Mouse (Mus musculus): ENCODE results near the gene Mfsd6. TPM values are rescaled to one million over a fixed set of nuclear protein-coding genes. Genes with fewer than 3 reads are reported as not detected.

Mfsd6 gene
- total RNA-seq, 1 experiment from 2014 or later: 22.0 TPM

DNA sequence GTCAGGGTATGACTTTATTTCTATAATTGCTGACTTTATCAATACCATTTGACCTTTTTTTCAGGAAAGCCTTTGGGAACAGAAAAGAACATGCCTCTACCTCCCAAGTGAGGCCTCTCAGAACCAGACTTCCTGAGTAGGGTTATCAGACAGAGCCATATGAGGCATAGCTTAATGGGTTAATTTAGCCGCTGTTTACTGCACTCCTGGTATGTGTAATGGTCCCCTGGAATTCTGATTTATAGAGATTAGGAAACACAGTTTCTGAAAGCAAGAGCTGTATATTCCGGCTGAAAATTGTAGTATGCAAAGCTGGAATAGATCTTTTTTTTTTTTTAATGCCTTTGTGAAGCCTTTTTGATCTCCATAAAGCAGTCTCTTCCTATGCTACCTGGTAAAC lies 67.0 kb downstream of the Mfsd6 start:
- no peak for ATAC-seq (replicated peaks in 1 of 2; ENCODE audit: insufficient read depth in 1 of 2, low FRiP score in 2 of 2, low TSS enrichment in 1 of 2, low read depth in 1 of 2, poor library complexity in 2 of 2, severe bottlenecking in 2 of 2)

DNA sequence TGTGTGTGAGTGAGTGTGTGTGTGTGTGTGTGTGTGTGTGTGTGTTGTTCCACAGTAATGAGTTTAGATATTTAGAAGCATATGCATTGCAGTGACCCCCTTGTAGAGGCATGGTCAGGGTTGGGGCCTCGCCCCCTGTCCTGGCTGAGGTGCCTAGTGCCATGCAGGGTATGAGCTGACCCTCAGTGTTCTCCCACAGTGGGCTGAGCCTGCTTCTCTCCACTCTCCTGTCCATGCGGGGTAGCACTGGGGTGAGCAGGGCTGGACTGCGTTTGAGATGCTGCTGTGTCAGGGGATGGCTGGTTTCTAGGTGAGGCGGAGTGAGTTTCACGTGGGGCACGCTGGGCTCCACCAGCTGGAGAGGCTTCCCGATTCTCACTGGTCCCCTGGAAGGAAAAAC lies 69.1 kb downstream of the Mfsd6 start:
- ATAC-seq (replicated peaks in 1 of 2; ENCODE audit: insufficient read depth in 1 of 2, low FRiP score in 2 of 2, low TSS enrichment in 1 of 2, low read depth in 1 of 2, poor library complexity in 2 of 2, severe bottlenecking in 2 of 2): no peak

DNA sequence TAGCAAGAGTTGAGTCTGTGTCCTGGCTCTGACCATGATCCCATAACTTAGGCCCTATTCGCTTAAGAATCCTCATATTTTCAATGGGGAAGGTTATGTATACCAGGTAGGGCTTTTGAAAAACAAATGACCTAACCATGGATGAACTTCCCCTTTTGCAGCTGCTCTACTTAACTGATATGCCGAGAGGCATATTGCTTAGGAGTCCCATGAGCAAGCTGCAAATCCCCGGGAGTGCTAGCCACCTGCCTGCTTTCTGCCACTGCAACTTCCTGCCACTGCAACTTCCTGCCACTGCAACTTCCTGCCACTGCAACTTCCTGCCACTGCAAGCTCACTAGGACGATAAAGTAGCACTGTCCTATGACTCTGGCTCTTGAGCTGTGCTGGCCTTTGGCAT lies 72.1 kb downstream of the Mfsd6 start:
- peak; percentile 87 to 88 for ATAC-seq (replicated peaks in 1 of 2; ENCODE audit: insufficient read depth in 1 of 2, low FRiP score in 2 of 2, low TSS enrichment in 1 of 2, low read depth in 1 of 2, poor library complexity in 2 of 2, severe bottlenecking in 2 of 2)

DNA sequence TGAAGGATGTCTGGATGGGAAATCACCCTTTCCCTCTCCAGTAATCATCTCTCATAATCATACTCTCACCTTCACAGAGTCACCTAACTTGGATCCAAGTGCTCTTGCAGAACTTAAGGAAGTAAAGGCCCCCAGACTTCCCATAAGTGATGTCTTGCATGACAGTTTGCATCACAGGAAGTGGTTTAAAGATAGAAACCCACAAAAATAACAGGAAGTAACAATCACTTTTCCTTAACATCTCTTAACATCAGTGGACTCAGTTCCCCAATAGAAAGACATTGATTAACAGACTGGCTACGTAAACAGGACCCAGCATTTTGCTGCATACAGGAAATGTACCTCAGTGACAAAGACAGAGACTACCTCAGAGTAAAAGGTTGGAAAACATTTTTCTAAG lies 73.9 kb downstream of the Mfsd6 start:
- peak; percentile 42 to 77; a peak in 2 of 4 replicates for ATAC-seq (replicated peaks in 1 of 2; ENCODE audit: insufficient read depth in 1 of 2, low FRiP score in 2 of 2, low TSS enrichment in 1 of 2, low read depth in 1 of 2, poor library complexity in 2 of 2, severe bottlenecking in 2 of 2)

DNA sequence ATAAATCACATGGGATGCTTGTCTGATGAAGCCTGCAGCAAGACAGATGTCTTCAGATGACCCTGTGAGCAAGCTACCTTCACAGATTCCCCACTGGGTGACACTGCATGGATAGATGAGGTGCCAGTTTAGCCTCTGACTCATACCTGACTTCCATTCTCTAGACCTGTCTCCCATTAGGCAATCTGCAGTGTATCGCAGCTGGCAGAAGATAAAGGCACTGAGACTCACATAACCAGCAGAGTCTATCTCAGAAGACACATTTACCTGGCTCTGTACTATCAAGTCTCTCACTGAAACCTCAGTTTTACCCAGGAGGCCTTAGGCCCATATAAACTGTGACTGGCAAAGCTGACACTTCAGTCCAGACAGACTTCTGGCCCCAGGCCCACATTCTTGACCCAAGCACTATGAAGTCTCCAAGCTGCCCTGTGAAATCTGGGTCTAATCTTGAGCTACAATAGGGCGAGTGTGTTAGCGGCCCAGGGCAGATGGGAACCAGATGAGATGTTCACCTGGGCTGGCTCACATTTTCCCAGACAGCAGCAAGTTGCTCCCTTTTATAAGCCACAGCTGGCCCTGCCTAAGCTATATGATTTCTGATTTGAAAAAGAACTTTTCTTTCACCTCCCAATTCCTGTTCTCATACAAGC lies 74.5 kb downstream of the Mfsd6 start:
- ATAC-seq (replicated peaks in 1 of 2; ENCODE audit: insufficient read depth in 1 of 2, low FRiP score in 2 of 2, low TSS enrichment in 1 of 2, low read depth in 1 of 2, poor library complexity in 2 of 2, severe bottlenecking in 2 of 2): no peak

DNA sequence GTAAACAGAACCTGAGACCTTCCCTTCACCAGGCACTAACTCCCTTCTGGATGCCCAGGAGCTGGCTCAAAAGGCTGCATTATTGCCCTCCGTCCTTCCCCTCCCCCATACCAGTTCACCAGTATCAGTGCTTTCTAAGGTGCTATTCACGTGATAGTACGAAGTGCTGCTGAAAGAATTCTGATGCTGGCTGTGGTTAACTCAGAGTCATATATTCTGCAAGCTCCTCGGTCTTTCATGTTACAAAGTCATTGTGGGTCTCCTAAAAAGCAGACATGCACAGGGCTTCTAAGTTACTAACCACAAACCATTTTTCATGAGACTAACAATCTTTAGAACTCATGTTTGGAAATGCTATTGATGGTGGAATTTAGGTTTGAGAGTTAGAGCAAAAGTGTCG lies 77.2 kb downstream of the Mfsd6 start:
- no peak for ATAC-seq (replicated peaks in 1 of 2; ENCODE audit: insufficient read depth in 1 of 2, low FRiP score in 2 of 2, low TSS enrichment in 1 of 2, low read depth in 1 of 2, poor library complexity in 2 of 2, severe bottlenecking in 2 of 2)

DNA sequence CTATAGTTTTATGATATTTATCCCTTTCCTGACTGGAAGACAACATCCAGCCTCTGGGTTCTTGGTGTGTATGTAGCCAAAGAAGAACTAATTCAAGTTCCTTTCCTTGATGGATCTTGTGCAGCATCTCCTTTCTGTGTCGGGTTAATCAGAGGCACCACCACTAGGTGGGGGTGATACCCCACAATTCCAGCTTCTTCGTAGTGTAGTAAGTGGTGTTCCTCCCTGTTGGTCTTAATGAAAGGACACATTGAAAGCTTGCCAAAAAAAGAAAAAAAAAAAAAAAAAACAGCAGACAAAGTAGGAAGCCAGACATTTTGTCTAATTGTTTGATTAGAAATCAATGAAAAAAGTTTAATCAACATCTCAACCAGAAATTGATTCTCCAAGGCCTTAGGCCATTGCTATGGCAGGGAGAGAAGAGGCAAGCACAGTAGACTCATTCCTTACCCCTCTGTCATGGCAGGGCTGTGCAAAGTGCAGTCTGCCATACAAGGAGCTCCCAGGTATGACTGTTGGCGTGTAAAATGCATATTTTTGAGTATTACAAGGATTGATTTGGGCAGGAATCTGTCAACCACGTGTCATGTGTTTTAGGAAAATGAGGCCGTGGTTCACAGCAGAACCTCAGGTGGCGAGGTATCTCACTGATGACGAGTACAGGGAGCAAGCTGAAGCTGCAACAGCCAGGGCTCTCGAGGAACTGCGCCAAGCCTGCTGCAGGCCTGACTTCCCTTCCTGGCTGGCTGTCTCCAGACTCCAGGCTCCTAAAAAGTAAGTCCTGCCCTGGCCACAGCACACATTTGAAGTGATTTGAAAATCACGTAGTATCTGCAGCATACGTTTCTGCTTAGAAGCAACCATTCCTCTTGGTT lies 78.9 kb downstream of the Mfsd6 start:
- ATAC-seq (replicated peaks in 1 of 2; ENCODE audit: insufficient read depth in 1 of 2, low FRiP score in 2 of 2, low TSS enrichment in 1 of 2, low read depth in 1 of 2, poor library complexity in 2 of 2, severe bottlenecking in 2 of 2): peak; percentile 76 to 88

DNA sequence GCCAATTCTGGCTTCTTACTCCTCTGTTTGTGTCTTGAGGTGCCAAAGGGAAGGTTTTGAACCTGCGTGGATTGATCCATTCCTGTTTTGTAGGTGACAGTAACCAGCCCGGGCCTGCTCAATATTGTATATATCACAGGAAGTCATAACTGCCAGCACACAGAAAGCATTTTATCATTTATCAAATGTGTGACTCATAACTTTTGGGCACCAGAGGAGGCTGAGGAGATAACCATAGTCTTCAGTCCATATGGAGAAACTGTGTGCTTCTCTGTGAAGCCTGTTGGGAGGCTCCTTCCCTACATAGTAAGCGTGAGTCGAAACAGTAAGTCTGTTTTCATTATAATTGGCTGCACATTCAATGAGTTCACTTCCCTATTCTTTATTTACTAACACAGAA lies 86.5 kb downstream of the Mfsd6 start:
- ATAC-seq (replicated peaks in 1 of 2; ENCODE audit: insufficient read depth in 1 of 2, low FRiP score in 2 of 2, low TSS enrichment in 1 of 2, low read depth in 1 of 2, poor library complexity in 2 of 2, severe bottlenecking in 2 of 2): no peak

DNA sequence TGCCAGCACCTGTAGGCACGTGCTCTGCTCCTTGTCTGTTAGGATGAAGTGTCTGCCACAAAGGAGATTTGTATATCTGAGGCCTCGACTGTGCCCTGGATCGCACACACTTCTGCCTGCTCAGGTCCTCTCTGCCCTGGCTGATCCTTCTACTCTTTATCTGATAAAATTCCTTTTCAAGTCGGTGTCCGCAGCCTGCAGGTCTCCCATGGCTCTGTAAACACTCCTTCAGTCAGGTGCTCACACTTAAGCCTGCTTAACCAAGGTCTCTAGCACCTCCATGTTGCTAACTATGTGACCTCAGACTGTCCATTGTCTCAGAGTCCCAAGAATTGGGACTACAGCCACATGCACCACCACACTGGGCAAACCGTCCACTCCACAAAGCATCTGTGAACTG lies 87.0 kb downstream of the Mfsd6 start:
- ATAC-seq (replicated peaks in 1 of 2; ENCODE audit: insufficient read depth in 1 of 2, low FRiP score in 2 of 2, low TSS enrichment in 1 of 2, low read depth in 1 of 2, poor library complexity in 2 of 2, severe bottlenecking in 2 of 2): no peak

DNA sequence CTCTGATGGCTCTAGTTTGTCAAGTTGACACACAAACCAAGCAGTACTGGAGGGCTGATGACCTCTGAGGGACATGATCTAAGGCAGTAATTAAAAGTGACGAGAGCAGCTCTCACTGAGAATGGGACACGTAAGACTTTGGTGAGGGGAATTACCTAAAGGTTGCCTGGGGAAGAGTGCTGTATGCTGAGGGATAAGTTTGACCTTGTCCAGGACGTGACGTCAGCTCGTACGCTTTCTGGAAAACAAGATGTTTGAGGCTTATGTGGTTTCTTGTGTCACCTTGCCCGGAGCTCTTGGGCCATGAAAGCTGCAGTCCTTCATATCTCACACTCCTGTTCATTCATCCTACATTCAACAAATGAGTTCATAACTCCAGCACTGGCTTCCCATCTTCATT lies 88.2 kb downstream of the Mfsd6 start:
- no peak for ATAC-seq (replicated peaks in 1 of 2; ENCODE audit: insufficient read depth in 1 of 2, low FRiP score in 2 of 2, low TSS enrichment in 1 of 2, low read depth in 1 of 2, poor library complexity in 2 of 2, severe bottlenecking in 2 of 2)

DNA sequence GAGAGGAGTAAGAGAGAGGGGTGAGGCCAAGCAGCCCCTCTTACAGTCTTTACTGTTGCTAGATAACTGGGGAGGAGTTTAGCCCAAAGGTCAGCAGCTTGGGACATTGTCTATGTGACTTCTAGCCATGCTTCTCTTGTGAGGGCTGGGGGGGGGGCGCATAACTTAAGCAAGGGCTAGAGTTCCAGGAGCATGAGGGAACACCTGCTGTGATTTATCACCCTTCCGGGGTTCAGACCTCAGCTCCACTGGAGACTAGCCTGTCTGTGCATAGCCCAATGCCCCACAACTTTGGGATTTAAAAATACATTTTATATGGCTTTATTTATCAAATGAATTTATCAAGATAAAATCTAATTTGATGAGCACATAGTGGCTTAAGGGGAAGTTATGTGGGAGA lies 89.2 kb downstream of the Mfsd6 start:
- ATAC-seq (replicated peaks in 1 of 2; ENCODE audit: insufficient read depth in 1 of 2, low FRiP score in 2 of 2, low TSS enrichment in 1 of 2, low read depth in 1 of 2, poor library complexity in 2 of 2, severe bottlenecking in 2 of 2): no peak

DNA sequence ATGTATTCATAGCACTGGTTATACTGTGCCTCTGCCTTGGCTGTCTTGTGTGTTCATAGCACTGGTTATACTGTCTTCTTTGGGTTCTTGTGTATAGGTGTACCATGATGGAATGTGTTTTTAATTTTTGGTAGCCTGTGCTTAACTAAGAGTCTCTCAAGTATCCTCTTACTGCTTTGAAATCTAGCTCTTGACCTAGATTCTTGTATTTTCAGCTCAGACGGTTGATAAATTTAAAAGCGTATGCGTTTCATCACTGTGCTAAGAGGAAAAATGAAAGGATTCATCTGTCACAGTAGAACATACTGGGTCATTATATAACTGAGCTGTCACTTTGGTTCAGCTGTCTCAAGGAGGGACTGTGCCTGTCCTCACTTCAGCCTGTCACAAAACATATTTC lies 91.3 kb downstream of the Mfsd6 start:
- no peak for ATAC-seq (replicated peaks in 1 of 2; ENCODE audit: insufficient read depth in 1 of 2, low FRiP score in 2 of 2, low TSS enrichment in 1 of 2, low read depth in 1 of 2, poor library complexity in 2 of 2, severe bottlenecking in 2 of 2)

DNA sequence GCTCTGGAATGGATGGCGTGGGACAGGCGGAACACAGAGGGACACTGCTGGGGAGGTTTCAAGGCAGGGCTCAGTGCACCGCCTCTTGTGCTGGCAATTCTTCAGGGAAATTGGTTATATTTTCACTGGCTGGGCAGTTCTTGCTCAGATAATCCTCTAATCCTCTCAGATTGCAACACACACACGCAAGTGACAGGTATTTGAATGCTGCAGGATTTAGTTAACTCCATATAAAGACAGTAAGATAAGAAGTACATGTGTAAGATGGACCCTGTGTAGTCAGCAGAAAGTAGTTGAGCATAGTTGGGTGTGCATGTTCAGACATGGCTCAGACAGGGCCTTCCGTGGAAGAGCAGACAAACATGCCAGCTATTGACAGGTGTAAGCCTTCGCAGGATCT lies 93.0 kb downstream of the Mfsd6 start:
- no peak for ATAC-seq (replicated peaks in 1 of 2; ENCODE audit: insufficient read depth in 1 of 2, low FRiP score in 2 of 2, low TSS enrichment in 1 of 2, low read depth in 1 of 2, poor library complexity in 2 of 2, severe bottlenecking in 2 of 2)

DNA sequence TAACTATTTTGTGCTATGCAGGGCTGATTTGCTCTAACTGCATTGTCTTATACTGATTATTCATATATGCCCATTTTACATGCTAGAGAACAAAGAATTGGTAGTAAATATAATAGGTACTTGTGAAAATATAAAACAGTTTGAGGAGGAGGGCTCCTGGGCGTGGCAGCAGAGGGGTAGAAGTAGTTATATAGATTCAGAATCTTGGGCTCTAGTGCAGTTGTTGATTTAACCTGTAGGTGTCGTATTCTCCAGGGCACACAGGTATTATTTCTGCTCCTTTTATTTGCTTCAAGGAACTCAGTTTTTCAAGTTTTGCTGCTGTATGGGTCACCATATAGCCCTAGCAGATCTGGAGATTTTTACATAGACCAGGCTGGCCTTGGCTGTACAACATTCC lies 95.7 kb downstream of the Mfsd6 start:
- no peak for ATAC-seq (replicated peaks in 1 of 2; ENCODE audit: insufficient read depth in 1 of 2, low FRiP score in 2 of 2, low TSS enrichment in 1 of 2, low read depth in 1 of 2, poor library complexity in 2 of 2, severe bottlenecking in 2 of 2)

DNA sequence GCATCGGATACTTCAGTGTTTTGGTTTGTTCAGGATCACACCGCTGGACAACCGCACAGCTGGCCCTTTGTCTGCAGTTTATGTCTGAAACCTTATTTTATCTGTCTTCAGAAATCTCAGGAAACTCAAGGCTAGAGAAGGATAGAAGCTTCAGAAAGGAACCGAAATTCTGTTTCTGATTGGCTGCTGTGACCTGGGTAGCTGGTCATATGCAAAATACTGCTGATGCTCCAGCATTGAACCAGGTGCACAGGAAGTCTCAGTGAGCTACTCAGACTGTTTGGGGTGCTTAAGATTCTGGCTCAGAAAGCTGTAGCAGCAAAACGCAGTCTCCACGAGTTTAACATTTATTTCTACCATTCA lies 96.3 kb downstream of the Mfsd6 start:
- ATAC-seq (replicated peaks in 1 of 2; ENCODE audit: insufficient read depth in 1 of 2, low FRiP score in 2 of 2, low TSS enrichment in 1 of 2, low read depth in 1 of 2, poor library complexity in 2 of 2, severe bottlenecking in 2 of 2): peak; percentile 77 to 79

DNA sequence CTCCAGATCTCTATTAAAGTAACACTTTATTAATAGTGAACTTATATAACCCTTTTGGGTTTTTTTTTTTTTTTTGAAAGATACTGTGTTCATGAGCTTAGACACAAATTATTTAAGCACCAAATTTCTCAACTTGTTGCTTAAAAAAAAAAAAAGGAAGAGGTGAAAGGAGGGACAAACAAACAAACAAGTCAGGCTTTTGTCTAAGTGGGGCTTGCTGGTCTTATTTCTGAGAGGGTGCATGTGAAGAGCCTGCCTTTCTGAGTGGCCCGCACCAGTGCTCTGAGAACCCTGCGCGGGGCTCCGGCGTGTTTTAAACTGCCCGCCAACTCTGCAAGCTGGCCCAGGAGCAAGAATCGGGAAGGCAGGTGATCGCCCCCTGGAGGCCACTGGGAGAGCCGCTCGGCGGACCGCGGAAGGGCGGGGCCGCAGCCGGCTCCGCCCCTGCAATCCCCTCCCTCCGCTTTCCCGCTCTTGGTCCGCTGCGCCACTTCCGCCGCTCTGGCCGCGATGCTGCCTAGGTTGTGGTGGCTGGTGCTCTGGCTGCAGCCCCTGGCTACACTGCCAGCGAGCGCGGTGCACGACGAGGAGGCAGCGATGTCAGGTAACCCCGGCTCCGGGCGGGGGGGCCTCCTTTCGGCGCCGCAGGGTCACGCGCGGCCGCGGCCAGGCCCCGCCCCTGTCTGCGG lies 96.9 kb downstream of the Mfsd6 start, which contains the start of gene Nemp2:
Gene Nemp2 (plus strand): TSS at position 456 of the 689 bp plus-strand sequence.
- ATAC-seq (replicated peaks in 1 of 2; ENCODE audit: insufficient read depth in 1 of 2, low FRiP score in 2 of 2, low TSS enrichment in 1 of 2, low read depth in 1 of 2, poor library complexity in 2 of 2, severe bottlenecking in 2 of 2): peak; percentile 84 to 96

DNA sequence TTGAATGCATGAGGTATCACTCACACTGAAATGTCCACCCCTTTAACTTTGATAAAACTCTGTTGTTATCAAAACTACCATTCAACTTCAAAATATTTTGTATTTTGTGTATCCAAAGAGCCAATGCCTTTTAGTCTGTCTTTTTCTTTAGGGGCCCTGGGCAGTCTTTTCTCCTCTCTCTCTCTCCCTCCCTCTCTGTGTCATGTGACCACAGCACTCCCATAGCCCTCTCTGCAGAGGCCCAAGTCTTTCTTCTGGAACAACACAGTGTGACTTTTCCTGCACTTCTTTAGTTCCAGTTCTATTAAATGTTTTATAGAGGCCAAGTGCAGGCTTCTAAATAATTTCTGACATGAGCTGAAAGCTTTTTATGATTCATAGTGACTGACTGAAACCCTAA lies 106.8 kb downstream of the Mfsd6 start:
- ATAC-seq (replicated peaks in 1 of 2; ENCODE audit: insufficient read depth in 1 of 2, low FRiP score in 2 of 2, low TSS enrichment in 1 of 2, low read depth in 1 of 2, poor library complexity in 2 of 2, severe bottlenecking in 2 of 2): no peak

DNA sequence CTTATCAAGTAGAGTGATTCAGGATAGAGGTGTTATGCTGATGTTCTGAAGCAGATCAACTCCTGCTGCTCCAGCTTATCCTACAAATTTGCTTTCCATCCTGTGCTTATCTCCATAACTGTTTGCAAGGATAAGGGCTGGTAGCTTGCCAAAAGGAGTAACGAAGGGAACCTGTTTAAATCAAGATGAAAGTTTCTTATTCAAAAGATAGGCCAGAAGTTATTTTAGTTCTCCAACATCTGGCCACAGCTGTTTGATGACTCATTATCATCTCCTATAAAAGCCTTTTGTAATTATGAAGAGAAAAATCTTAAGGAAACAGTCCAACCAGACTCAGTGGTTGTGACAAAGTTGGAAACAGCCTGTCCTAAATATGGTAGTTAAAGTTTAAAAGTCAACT lies 109.0 kb downstream of the Mfsd6 start:
- ATAC-seq (replicated peaks in 1 of 2; ENCODE audit: insufficient read depth in 1 of 2, low FRiP score in 2 of 2, low TSS enrichment in 1 of 2, low read depth in 1 of 2, poor library complexity in 2 of 2, severe bottlenecking in 2 of 2): no peak

Measured in hematopoietic stem cell, adult 5-6 weeks (primary cell).